Mouse (Mus musculus) thymus, postnatal 0 days (tissue): ENCODE data around the gene Rtel1. TPM values are rescaled to one million over a fixed set of nuclear protein-coding genes. Genes with fewer than 3 reads are reported as not detected.

ENCODE experiments used
- DNase-seq: peaks from one replicate; pipeline ENCODE4 v3.0.0-alpha.2; 2015; ENCODE audit warnings: low spot score
- polyA plus RNA-seq: library from polyadenylated mRNA; unstranded; fragments of >200 nt; fragmentation: Nextera tagmentation; extraction: Ambion mirVana; gene quantifications from 2 replicates; pipeline ENCODE4 v1.2.1, GENCODE M21; 2015

Gene Rtel1
- polyA plus RNA-seq, 1 experiment from 2014 or later, result 37.6 TPM

GRCm38 (mm10) chr2:181322136-181322535, 2.6 kb downstream of the Rtel1 start:
- no peak for DNase-seq

- no peak for DNase-seq
These were observed 6.6 kb downstream of the Rtel1 start for GRCm38 (mm10) chr2:181326098-181326497.

DNA sequence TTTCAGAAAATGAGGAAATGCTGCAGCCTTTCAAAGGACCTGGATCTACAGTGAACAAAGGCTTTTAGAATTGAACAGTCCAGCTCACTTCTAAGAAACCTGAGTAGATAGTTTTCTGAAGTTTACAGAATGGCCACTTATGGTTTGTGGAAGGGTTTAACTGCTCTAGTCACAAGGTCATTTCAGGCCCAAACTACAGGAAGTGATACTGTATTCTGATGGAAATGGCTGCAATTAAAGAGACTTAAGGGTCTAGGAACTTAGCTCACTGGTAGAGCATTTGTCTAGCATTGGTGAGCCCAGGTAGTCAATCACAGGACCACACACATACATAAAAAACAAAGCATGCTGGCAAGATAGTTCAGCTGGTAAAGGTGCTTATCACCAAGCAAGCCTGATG, 13.0 kb downstream of the Rtel1 start:
- DNase-seq, result no peak

GRCm38 (mm10) chr2:181334023-181334422, 14.5 kb downstream of the Rtel1 start:
- peak; percentile 70 for DNase-seq

- no peak for DNase-seq
These were observed 20.9 kb downstream of the Rtel1 start for GRCm38 (mm10) chr2:181340426-181340825.

GRCm38 (mm10) chr2:181342766-181343165, 23.2 kb downstream of the Rtel1 start:
- no peak for DNase-seq

GRCm38 (mm10) chr2:181356780-181357179, 37.2 kb downstream of the Rtel1 start:
- DNase-seq, result no peak

DNA sequence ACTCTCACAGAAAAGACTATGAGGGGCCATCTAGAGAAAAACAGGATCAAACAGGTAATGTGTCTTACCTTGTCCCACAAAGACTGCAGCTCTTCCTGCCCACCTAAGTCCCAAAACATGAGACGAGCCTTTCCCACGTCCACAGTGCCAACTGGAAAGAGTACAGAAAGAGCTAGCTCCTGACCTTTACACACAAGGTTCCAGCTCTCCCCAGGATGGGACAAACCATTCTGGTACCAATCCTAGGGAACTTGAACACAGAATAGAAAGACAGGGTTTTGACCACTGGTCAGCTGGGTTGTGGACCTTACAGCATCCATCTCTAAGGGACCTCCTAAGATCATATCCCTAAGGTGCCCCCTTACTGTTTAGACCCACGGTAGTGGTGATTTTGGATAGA, 44.4 kb downstream of the Rtel1 start:
- DNase-seq, result no peak

DNA sequence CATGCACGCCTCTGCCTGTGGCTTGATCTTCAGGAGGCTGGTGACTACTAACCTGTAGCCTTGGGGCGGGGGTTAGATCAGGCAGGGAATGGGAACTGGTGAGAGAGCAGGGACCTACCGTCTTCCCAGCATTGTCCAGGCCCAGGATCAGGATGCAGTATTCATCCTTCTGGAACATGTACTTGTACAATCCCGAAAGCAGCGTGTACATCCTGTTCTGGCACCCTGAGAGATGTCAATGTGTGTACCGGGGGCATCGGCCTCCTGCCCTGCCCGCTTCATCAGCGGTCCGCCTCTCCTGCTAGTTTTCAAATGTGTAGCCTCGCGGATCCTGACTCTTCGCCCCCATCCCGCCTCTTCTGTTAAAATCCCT, 44.9 kb downstream of the Rtel1 start:
- no peak for DNase-seq

- DNase-seq, result peak; percentile 84
These were observed 45.5 kb downstream of the Rtel1 start, which contains the start of the genes Zgpat and Arfrp1 for GRCm38 (mm10) chr2:181364860-181365596. TSS of gene Zgpat (plus strand) at chr2:181364928. TSS of gene Arfrp1 (minus strand) at chr2:181365404.

DNA sequence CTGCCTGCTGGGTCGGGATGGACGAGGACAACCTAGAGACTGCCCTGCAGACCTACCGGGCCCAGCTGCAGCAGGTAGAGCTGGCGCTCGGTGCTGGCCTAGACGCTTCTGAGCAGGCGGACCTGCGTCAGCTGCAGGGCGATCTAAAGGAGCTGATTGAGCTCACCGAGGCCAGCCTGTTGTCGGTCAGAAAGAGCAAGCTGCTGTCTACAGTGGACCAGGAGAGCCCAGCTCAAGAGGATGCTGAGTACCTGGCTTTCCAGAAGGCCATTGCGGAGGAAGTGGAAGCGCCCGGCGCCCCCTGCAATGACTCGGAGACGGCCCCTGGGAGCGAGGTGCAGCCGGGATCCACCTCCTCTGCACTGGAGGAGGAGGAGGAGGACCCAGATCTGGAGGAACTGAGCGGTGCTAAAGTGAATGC, 46.1 kb downstream of the Rtel1 start:
- peak; percentile 31 for DNase-seq

DNA sequence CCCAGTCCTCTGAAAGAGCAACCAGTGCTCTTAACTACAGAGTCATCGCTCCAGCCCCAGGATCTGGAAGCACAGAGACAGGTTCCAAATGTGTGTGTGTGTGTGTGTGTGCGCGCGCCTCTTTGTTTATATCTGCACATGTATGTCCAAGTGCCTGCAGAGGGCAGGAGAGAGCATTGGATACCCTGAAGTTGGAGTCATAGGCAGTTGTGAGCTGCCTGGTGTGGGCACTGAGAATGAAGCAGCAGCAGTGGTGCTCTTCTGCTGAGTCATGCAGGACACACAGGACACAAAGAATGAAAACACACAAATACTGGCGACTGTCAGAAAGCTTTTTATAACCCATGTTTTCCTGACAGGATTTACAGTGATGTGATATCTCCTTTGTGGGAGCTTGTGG, 50.5 kb downstream of the Rtel1 start:
- no peak for DNase-seq

DNA sequence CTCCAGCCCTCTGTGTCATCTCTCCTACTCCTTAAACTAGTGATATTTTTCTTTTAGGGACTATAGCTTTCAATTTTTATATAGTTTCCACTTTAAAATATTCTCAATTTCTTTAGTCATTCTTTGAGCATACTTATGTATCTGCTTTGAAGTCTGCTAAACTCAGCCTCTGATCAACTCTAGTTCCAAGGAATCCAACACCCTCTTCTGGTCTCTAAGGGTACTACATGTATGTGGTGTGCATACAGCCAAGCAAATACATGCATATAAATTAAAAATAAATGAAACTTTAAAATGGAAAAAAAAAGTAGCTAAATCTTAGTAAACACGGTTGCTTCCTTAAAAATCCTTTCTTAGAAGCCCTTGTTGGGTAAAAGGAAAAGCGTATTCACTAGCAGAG, 56.2 kb downstream of the Rtel1 start:
- peak; percentile 60 for DNase-seq

GRCm38 (mm10) chr2:181377230-181377629, 57.7 kb downstream of the Rtel1 start:
- no peak for DNase-seq

- no peak for DNase-seq
These were observed 59.2 kb downstream of the Rtel1 start for GRCm38 (mm10) chr2:181378701-181379100.

- DNase-seq, result no peak
These were observed 60.2 kb downstream of the Rtel1 start, which contains the start of gene Lime1 for GRCm38 (mm10) chr2:181379778-181380177. TSS of gene Lime1 (plus strand) at chr2:181380078.

GRCm38 (mm10) chr2:181380251-181380650, 60.7 kb downstream of the Rtel1 start:
- no peak for DNase-seq

- DNase-seq, result peak; percentile 23
These were observed 61.6 kb downstream of the Rtel1 start for GRCm38 (mm10) chr2:181381107-181381506.

GRCm38 (mm10) chr2:181381631-181382306, 62.2 kb downstream of the Rtel1 start:
- no peak for DNase-seq

DNA sequence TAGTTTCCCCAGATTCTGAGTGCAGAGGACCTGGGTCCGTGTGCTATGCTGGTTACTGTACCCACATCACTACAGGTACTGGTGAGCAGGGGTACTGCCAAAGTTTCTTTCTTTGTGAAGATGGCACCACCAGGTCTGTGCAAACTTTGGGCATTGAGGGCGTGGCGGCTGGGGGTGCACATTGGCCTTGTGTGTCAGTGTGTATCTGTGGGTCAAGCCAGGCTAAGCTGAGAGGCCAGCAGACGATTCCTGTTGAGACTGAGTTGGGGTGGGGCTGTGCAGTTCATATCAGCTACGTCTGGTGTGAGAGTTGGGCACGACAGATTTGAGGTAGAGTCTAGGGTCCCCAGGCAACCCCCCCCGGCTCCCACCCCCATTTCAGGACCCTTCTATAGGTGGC, 64.9 kb downstream of the Rtel1 start:
- no peak for DNase-seq

DNA sequence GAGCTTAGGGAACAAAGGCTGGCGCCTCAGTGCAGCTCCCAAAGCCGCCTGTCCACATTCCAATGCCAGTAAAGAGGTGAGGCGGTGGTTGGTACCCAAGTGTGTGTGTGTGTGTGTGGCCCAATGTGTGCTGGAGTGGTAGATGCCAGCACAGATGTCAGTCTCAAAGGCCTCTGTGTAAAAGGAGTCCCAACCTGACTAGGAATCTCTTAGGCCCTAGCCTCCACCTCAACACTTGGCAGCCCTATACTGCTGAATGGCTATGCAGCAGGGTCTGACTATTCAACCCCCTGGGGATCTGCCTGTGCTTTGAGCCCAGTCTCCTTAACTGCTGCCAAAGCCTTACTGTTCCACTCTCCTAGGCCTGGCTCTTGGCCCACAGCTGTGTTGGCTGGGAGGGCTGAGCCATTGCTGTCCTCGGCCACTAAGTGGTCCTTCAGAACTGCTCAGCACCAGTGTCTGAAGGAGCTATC, 65.4 kb downstream of the Rtel1 start:
- no peak for DNase-seq

- DNase-seq, result no peak
These were observed 66.3 kb downstream of the Rtel1 start for GRCm38 (mm10) chr2:181385885-181386284.
